Mouse (Mus musculus) lung, postnatal 14 days (tissue): ENCODE results near the gene D11Wsu47e.
A peak's percentile ranks its signal among the peaks of the same experiment; 100 is the strongest.

Experiments used
- DNase-seq: peaks from one replicate; pipeline ENCODE4 v3.0.0; 2021

D11Wsu47e gene

GRCm38 (mm10) chr11:113708629-113709213, 24.5 kb downstream of the D11Wsu47e start:
- no peak for DNase-seq

GRCm38 (mm10) chr11:113709272-113709671, 25.1 kb downstream of the D11Wsu47e start:
- DNase-seq, result no peak

GRCm38 (mm10) chr11:113709731-113710256, 25.6 kb downstream of the D11Wsu47e start, which contains the start of gene Cpsf4l:
Cpsf4l (minus strand) TSS chr11:113710017.
- no peak for DNase-seq

GRCm38 (mm10) chr11:113710257-113710777, 26.1 kb downstream of the D11Wsu47e start:
- no peak for DNase-seq

DNA sequence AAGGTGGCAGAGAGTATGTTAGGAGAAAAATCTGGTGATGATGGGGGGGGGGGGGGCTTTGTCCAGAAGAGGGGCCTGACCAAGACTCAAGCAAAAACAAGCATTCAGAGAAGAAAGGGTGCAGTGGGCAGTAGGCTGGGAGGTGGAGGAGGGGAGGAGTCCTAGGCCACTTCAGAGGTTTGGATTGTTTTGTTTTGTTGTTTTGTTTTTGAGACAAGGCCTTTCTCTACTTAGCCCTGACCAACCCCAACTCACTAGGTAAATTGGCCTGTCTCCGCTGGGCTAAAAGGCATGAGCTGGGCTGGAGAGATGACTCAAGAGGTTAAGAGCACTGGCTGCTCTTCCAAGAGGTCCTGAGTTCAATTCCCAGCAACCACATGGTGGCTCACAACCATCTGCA, 26.8 kb downstream of the D11Wsu47e start:
- no peak for DNase-seq

GRCm38 (mm10) chr11:113715078-113715674, 31.0 kb downstream of the D11Wsu47e start:
- no peak for DNase-seq

DNA sequence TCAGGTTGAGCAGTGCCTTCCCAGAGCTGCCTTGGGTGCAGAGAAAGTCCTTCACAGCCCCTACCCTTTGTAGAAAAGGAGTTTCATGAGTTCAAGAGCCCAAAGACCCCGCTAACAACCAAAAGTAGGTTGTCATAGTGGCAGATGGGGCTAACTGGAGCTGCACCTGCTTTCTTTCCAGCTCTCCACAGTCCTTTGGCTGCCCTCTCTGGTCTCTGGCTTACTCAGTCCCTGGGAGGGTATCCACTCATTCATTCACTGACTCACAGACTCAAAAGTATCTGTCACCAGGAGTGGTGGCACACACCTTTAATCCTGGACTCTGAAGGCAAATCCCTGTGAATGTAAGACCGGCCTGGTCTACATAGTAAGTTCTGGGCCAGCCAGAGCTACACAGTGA, 31.9 kb downstream of the D11Wsu47e start:
- no peak for DNase-seq

GRCm38 (mm10) chr11:113717767-113718424, 33.7 kb downstream of the D11Wsu47e start:
- peak; percentile 70 for DNase-seq

DNA sequence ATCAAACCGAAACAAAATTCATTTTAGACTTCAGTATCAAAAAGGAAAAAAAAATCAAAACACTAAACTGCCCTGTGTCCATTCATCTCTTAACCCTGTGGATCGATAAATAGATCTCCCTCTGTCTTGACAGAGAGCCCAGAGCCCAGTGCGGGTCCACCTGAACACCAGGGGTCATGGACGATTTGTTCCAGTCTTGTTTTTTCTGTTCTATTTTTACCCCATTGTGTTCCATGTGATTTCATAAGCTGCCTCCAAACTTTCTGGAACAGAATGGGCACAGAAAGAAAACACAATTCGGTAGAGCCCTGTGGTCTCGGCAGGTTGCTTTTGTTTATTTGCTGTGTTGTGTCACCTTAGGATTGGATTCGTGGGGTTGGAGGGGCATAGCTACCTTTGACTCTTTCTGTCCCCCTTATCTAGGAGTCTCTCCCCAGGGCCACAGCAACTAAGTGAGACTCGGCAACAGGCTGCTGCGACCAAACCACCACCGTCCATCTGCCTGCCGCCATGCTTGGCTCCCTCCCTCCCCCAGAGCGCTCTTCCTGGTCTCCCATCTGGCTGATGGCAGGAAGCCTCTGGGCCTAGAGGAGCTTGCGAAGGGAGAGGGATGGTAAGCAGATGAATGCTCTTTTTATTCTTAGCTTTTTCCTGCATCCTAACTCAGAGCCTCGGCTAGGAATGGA, 38.3 kb downstream of the D11Wsu47e start:
- DNase-seq, result no peak

GRCm38 (mm10) chr11:113725235-113726048, 41.2 kb downstream of the D11Wsu47e start:
- no peak for DNase-seq

- DNase-seq, result no peak
Measured at GRCm38 (mm10) chr11:113726994-113727888, 43.0 kb downstream of the D11Wsu47e start.

GRCm38 (mm10) chr11:113727992-113728391, 43.8 kb downstream of the D11Wsu47e start:
- DNase-seq, result no peak

- no peak for DNase-seq
Measured at GRCm38 (mm10) chr11:113729239-113729638, 45.0 kb downstream of the D11Wsu47e start.

- no peak for DNase-seq
Measured at GRCm38 (mm10) chr11:113729917-113730316, 45.7 kb downstream of the D11Wsu47e start.

- no peak for DNase-seq
Measured at GRCm38 (mm10) chr11:113730879-113731278, 46.7 kb downstream of the D11Wsu47e start.

- no peak for DNase-seq
Measured at GRCm38 (mm10) chr11:113731945-113732612, 47.9 kb downstream of the D11Wsu47e start.

DNA sequence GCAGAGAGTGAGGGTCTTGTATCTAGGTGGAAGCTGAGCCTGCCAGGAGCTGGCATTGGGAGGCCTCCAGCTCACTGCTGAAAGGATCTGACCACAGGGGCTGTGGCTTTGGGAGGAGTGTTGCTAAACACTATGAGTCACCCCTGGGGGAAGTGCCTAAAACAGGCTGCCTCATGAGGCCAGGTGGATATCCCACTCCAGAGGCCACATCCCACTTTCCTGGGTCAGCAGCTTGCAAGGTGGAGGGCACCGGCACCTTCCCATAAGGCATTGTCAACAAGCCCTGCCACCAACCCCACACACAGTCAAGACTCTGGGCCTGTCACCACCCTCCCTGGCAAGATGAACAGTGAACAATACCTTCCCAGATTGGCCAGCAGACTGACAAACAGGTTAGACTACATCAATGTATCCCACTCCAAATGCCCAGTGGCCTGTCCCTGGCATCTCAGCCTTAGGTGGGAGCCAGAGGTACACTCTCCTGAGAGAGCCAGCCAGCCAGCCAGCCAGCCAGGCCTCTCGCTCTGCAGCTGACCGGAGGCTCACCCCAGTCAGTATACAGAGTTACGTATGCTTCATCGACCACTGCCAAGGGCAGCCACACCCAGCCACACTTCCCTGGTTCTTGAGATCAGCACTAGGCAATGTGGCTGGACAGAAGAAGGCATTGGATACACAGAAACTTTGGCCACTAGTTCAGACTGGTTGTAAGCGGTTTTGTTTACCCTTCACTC, 49.6 kb downstream of the D11Wsu47e start:
- DNase-seq, result peak; percentile 57

DNA sequence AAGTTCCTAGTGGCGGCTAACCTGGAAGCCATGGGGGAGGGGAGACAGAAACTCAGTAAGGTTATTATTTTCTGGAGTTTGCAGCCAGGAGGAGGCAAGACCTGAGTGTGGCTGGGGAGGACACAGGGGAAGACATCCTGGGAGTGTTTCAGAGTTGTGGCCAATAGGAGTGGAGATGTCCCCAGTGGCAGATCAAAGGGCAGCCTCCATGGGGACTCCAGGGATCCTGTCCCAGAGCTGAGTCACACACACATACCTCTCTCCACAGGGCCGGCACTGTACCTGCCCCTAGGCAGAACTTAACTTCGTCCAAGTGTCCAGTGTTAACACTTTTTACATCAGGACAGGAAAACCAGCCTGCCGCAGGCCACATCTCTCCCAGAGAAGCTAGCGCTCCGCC, 50.9 kb downstream of the D11Wsu47e start:
- no peak for DNase-seq

DNA sequence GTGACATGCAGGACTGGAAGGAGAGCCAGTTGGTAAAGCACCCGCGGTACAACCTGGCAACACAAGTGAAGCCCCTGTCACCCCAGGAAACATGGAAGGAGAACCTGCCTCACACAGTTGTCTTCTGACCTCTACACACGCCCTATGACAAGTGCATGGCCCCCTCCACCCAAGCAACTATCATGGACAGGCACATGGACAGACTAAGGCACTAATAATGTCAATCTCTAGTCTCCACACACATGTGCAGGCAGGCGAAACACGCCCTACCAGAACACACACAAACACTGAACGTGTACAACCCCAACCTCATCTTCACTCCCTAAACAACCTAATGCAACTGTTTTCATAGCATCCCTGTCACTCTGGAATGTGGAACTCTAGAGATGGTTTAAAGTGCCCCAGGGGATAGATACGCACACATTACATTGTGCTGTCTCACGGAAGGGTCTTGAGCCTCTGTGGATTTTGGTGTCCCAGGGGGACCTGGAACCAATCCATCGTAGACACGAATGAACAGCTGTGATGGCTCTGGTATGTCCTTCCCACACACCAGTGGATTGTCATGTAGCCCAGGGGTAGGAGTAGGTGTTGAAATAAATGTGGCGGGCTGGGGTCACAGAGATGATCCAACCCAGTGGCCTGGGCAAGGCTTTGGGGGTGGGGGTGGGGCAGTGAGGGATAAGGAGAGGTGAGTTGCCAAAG, 52.8 kb downstream of the D11Wsu47e start:
- DNase-seq, result no peak
